Mouse (Mus musculus) stomach, embryonic 16.5 days (tissue): ENCODE data around the gene Col4a2. TPM values are rescaled to one million over a fixed set of nuclear protein-coding genes. Genes with fewer than 3 reads are reported as not detected.

Experiments
- ATAC-seq: fragments of 200-750 bp; cut with Nextera tagmentation; 2 replicates; pipeline ENCODE4 v1.8.0; 2017; ENCODE audit warnings: moderate number of reproducible peaks, moderate TSS enrichment; ENCODE audit not compliant: insufficient read depth, low FRiP score
- H3K27ac ChIP-seq: fragments of 300-500 bp; sonication (generic); 2 replicates; pipeline ENCODE4 v1.5.1; 2014; ENCODE audit warnings: low read length
- H3K27me3 ChIP-seq: fragments of 300-500 bp; sonication (generic); 2 replicates; pipeline ENCODE4 v1.6.1; 2014; ENCODE audit warnings: low read length, control low read depth, mixed read lengths; ENCODE audit not compliant: control insufficient read depth, insufficient read depth
- H3K36me3 ChIP-seq: fragments of 300-500 bp; sonication (generic); 2 replicates; pipeline ENCODE4 v1.6.1; 2014; ENCODE audit warnings: low read length; ENCODE audit not compliant: control insufficient read depth, insufficient read depth
- H3K4me1 ChIP-seq: fragments of 300-500 bp; sonication (generic); 2 replicates; pipeline ENCODE4 v1.6.1; 2014; ENCODE audit warnings: low read length, control low read depth, mixed read lengths; ENCODE audit not compliant: control insufficient read depth, insufficient read depth
- H3K4me2 ChIP-seq: fragments of 300-500 bp; sonication (generic); 2 replicates; pipeline ENCODE4 v1.6.1; 2014; ENCODE audit warnings: low read depth, low read length, mixed read lengths
- H3K4me3 ChIP-seq: fragments of 300-500 bp; sonication (generic); replicated peaks from 2 replicates; pipeline ENCODE4 v1.5.1; 2014; ENCODE audit warnings: mild to moderate bottlenecking, low read length
- H3K9ac ChIP-seq: fragments of 300-500 bp; sonication (generic); 2 replicates; pipeline ENCODE4 v1.6.1; 2014; ENCODE audit warnings: low read length
- H3K9me3 ChIP-seq: fragments of 300-500 bp; sonication (generic); replicated peaks from 2 replicates; pipeline ENCODE4 v1.6.1; 2016; ENCODE audit warnings: low read length, control low read depth; ENCODE audit not compliant: control insufficient read depth
- WGBS: fragments of 180-500 bp; shearing (Covaris S2); extraction: QIAGEN DNeasy Blood & Tissue Kit; methylation state at CpG from one replicate; pipeline ENCODE4 v1.1.7; 2014; 5-methylcytosine and 5-hydroxymethylcytosine counted together
- polyA plus RNA-seq: library from polyadenylated mRNA; unstranded; fragments of >200 nt; fragmentation: Nextera tagmentation; extraction: Ambion mirVana; gene quantifications from 2 replicates; pipeline ENCODE4 v1.2.1, GENCODE M21; 2015

The Col4a2 gene
- polyA plus RNA-seq, 1 experiment from 2014 or later = 65.2 TPM

GRCm38 (mm10) chr8:11454228-11454627 lies 141.6 kb downstream of the Col4a2 start:
- no peak overlapping the region for H3K4me2 ChIP-seq
- ATAC-seq = no peak
- no peak overlapping the region for H3K9ac ChIP-seq
- 51% methylated on average over 12 of the region's 12 CpGs for WGBS
- no peak overlapping the region for H3K4me3 ChIP-seq
- H3K27me3 ChIP-seq = no peaks in the 10 kb centered on the region
- no peak overlapping the region for H3K27ac ChIP-seq
- H3K36me3 ChIP-seq = no peaks in the 10 kb centered on the region
- peaks cover 16% of the 10 kb centered on the region for H3K4me1 ChIP-seq
- no peaks in the 10 kb centered on the region for H3K9me3 ChIP-seq

GRCm38 (mm10) chr8:11457278-11457677 lies 144.7 kb downstream of the Col4a2 start:
- Histone ChIP-seq H3K4me3 (no peak overlapping the region), H3K9ac (no peak overlapping the region), H3K4me2 (no peak overlapping the region), H3K27me3 (no peaks in the 10 kb centered on the region), H3K36me3 (no peaks in the 10 kb centered on the region), H3K4me1 (peaks cover 17% of the 10 kb centered on the region), H3K27ac (no peak overlapping the region), H3K9me3 (no peaks in the 10 kb centered on the region)
- 65% methylated on average over 3 of the region's 3 CpGs for WGBS
- ATAC-seq = no peak

- peak overlapping the region; percentile 31; the same call in 1 of the 2 replicates for H3K9ac ChIP-seq
- H3K4me3 ChIP-seq = no peak overlapping the region
- no peaks in the 10 kb centered on the region for H3K36me3 ChIP-seq
- H3K4me1 ChIP-seq = peaks cover 17% of the 10 kb centered on the region
- peak; percentile 35; the same call in 1 of the 2 replicates for ATAC-seq
- WGBS = 30% methylated on average over 12 of the region's 12 CpGs
- H3K9me3 ChIP-seq = no peaks in the 10 kb centered on the region
- H3K4me2 ChIP-seq = no peak overlapping the region
- no peaks in the 10 kb centered on the region for H3K27me3 ChIP-seq
- peak overlapping the region; percentile 71 for H3K27ac ChIP-seq
These were observed 145.6 kb downstream of the Col4a2 start for GRCm38 (mm10) chr8:11457981-11458836.

- H3K4me2 ChIP-seq = no peak overlapping the region
- H3K4me3 ChIP-seq = no peak overlapping the region
- ATAC-seq = no peak
- H3K27ac ChIP-seq = peak overlapping the region; percentile 71
- peaks cover 17% of the 10 kb centered on the region for H3K4me1 ChIP-seq
- no peaks in the 10 kb centered on the region for H3K27me3 ChIP-seq
- 20% methylated on average over 5 of the region's 5 CpGs for WGBS
- H3K36me3 ChIP-seq = no peaks in the 10 kb centered on the region
- no peaks in the 10 kb centered on the region for H3K9me3 ChIP-seq
- H3K9ac ChIP-seq = no peak overlapping the region; the same call in 1 of the 2 replicates
These were observed 146.4 kb downstream of the Col4a2 start for GRCm38 (mm10) chr8:11459016-11459415.

GRCm38 (mm10) chr8:11460934-11461333 lies 148.3 kb downstream of the Col4a2 start:
- Histone ChIP-seq H3K27me3 (no peaks in the 10 kb centered on the region), H3K9me3 (no peaks in the 10 kb centered on the region), H3K4me2 (no peak overlapping the region), H3K36me3 (no peaks in the 10 kb centered on the region), H3K27ac (no peak overlapping the region), H3K4me3 (no peak overlapping the region), H3K4me1 (peaks cover 19% of the 10 kb centered on the region), H3K9ac (no peak overlapping the region)
- 17% methylated on average over 2 of the region's 2 CpGs for WGBS
- ATAC-seq = no peak

- Histone ChIP-seq H3K27ac (no peak overlapping the region), H3K9me3 (no peaks in the 10 kb centered on the region), H3K4me3 (no peak overlapping the region), H3K27me3 (no peaks in the 10 kb centered on the region), H3K4me1 (peaks cover 19% of the 10 kb centered on the region), H3K9ac (no peak overlapping the region), H3K36me3 (no peaks in the 10 kb centered on the region), H3K4me2 (no peak overlapping the region)
- 22% methylated on average over 2 of the region's 2 CpGs for WGBS
- no peak for ATAC-seq
These were observed 149.2 kb downstream of the Col4a2 start for GRCm38 (mm10) chr8:11461847-11462246.

- ATAC-seq = no peak
- Histone ChIP-seq H3K27ac (no peak overlapping the region), H3K4me3 (no peak overlapping the region), H3K27me3 (no peaks in the 10 kb centered on the region), H3K4me2 (no peak overlapping the region), H3K9ac (no peak overlapping the region), H3K9me3 (0 out of 2 replicates have a peak, but pooled peaks cover 5% of the 10 kb centered on the region), H3K36me3 (no peaks in the 10 kb centered on the region), H3K4me1 (peaks cover 19% of the 10 kb centered on the region)
- 86% methylated on average over 4 of the region's 4 CpGs for WGBS
These were observed 150.0 kb downstream of the Col4a2 start for GRCm38 (mm10) chr8:11462641-11463040.

- Histone ChIP-seq H3K4me2 (no peak overlapping the region), H3K9me3 (0 out of 2 replicates have a peak, but pooled peaks cover 5% of the 10 kb centered on the region), H3K27ac (no peak overlapping the region), H3K9ac (no peak overlapping the region), H3K4me3 (no peak overlapping the region), H3K36me3 (no peaks in the 10 kb centered on the region), H3K4me1 (peaks cover 10% of the 10 kb centered on the region; the same call in 1 of the 2 replicates), H3K27me3 (no peaks in the 10 kb centered on the region)
- ATAC-seq = no peak
- WGBS = 87% methylated on average over 2 of the region's 2 CpGs
These were observed 150.9 kb downstream of the Col4a2 start for GRCm38 (mm10) chr8:11463541-11463888.

GRCm38 (mm10) chr8:11463889-11464706 lies 151.5 kb downstream of the Col4a2 start:
- H3K4me1 ChIP-seq = peaks cover 5% of the 10 kb centered on the region; the same call in 1 of the 2 replicates
- no peak overlapping the region for H3K9ac ChIP-seq
- 72% methylated on average over 12 of the region's 12 CpGs for WGBS
- H3K27me3 ChIP-seq = no peaks in the 10 kb centered on the region
- H3K27ac ChIP-seq = no peak overlapping the region
- H3K4me3 ChIP-seq = no peak overlapping the region
- H3K36me3 ChIP-seq = no peaks in the 10 kb centered on the region
- 0 out of 2 replicates have a peak, but pooled peaks cover 5% of the 10 kb centered on the region for H3K9me3 ChIP-seq
- H3K4me2 ChIP-seq = no peak overlapping the region
- peak; percentile 22 for ATAC-seq
